Mouse (Mus musculus): Measurements from ENCODE around the gene Armt1.

- no peak for TF ChIP-seq GATA1 (IDR thresholded peaks at IDR 0.05; ENCODE audit: borderline replicate concordance, low read length)
- TF ChIP-seq FLI1 (IDR thresholded peaks at IDR 0.05; ENCODE audit: low read length): no peak
Measured at GRCm38 (mm10) chr10:4492909-4493308, 60.6 kb downstream of the Armt1 start.

Measured in megakaryocyte, embryonic 14.5 days (primary cell).